Mouse (Mus musculus) megakaryocyte, embryonic 14.5 days (primary cell): ENCODE data around the gene Stoml3. TPM values are rescaled to one million over a fixed set of nuclear protein-coding genes. Genes with fewer than 3 reads are reported as not detected.

Source experiments
- H3K27me3 ChIP-seq: replicated peaks from 2 replicates; pipeline ENCODE3; 2012; ENCODE audit warnings: inconsistent platforms
- H3K36me3 ChIP-seq: replicated peaks from 2 replicates; pipeline ENCODE3; 2012; ENCODE audit warnings: low read length, inconsistent platforms, mixed read lengths
- H3K4me1 ChIP-seq: 2 replicates; pipeline ENCODE4 v1.6.1; 2012; ENCODE audit warnings: inconsistent platforms
- H3K4me3 ChIP-seq: replicated peaks from 2 replicates; pipeline ENCODE3; 2012; ENCODE audit warnings: moderate library complexity, mild to moderate bottlenecking, inconsistent platforms
- H3K9me3 ChIP-seq: 2 replicates; pipeline ENCODE4 v1.6.1; 2012; ENCODE audit warnings: inconsistent platforms
- FLI1 ChIP-seq: IDR thresholded peaks from 2 replicates; pipeline ENCODE4 v1.6.1; 2012; ENCODE audit warnings: low read length, inconsistent platforms, mixed read lengths
- GATA1 ChIP-seq: IDR thresholded peaks from 3 replicates; pipeline ENCODE4 v1.6.1; 2012; ENCODE audit warnings: mixed read lengths, low read length, inconsistent platforms, borderline replicate concordance
- polyA plus RNA-seq: library from polyadenylated mRNA; stranded (reverse); fragments of >175 nt; gene quantifications from 2 replicates; pipeline ENCODE4 v1.2.3, GENCODE M21; 2012; ENCODE audit warnings: low replicate concordance; ENCODE audit not compliant: insufficient read depth

Stoml3 gene
- polyA plus RNA-seq, 1 experiment: not detected

- Histone ChIP-seq H3K27me3 (no peaks in the 10 kb centered on the region), H3K4me3 (no peak overlapping the region), H3K36me3 (peaks cover 98% of the 10 kb centered on the region), H3K9me3 (no peaks in the 10 kb centered on the region), H3K4me1 (peaks cover 15% of the 10 kb centered on the region)
- TF ChIP-seq GATA1 (no peak), FLI1 (no peak)
Measured at GRCm38 (mm10) chr3:53474179-53474578, 14.3 kb upstream of the Stoml3 start.

GRCm38 (mm10) chr3:53475889-53476288 lies 12.6 kb upstream of the Stoml3 start:
- H3K4me1 ChIP-seq: peaks cover 7% of the 10 kb centered on the region
- TF ChIP-seq GATA1 (no peak), FLI1 (no peak)
- H3K9me3 ChIP-seq: no peaks in the 10 kb centered on the region
- no peak overlapping the region for H3K4me3 ChIP-seq
- H3K27me3 ChIP-seq: no peaks in the 10 kb centered on the region
- H3K36me3 ChIP-seq: peaks cover 98% of the 10 kb centered on the region

GRCm38 (mm10) chr3:53477468-53477867 lies 11.0 kb upstream of the Stoml3 start:
- Histone ChIP-seq H3K27me3 (no peaks in the 10 kb centered on the region), H3K36me3 (peaks cover 98% of the 10 kb centered on the region), H3K4me3 (no peak overlapping the region), H3K4me1 (no peaks in the 10 kb centered on the region), H3K9me3 (no peaks in the 10 kb centered on the region)
- TF ChIP-seq GATA1: no peak
- TF ChIP-seq FLI1: no peak

DNA sequence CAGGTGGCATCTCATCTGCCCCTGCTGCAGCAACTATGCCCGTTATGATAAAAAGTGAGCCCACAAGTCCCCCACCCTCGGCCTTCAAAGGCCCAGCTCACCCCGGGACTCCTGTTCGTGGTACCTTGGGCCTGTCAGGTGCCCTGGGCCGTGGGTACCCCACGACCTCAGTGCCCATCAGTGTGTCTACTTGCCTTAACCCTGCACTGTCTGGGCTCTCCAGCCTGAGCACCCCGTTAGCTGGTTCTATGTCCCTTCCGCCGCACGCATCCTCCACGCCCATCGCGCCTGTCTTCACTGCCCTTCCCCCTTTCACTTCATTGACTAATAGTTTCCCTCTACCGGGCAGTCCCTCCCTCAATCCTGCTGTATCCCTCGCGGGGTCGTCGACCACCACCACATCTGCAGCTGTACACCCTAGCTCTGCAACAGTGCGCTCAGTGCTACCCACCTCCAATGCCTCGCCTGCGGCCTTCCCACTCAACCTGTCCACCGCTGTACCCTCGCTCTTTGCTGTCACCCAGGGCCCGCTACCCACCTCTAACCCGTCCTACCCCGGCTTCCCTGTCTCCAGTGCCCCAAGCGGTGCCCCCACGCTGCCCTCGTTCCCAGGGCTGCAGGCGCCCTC lies 9.9 kb upstream of the Stoml3 start:
- TF ChIP-seq GATA1 (no peak), FLI1 (no peak)
- Histone ChIP-seq H3K9me3 (no peaks in the 10 kb centered on the region), H3K27me3 (no peaks in the 10 kb centered on the region), H3K36me3 (peaks cover 93% of the 10 kb centered on the region), H3K4me1 (peaks cover 2% of the 10 kb centered on the region; the same call in 1 of the 2 replicates), H3K4me3 (no peak overlapping the region)

DNA sequence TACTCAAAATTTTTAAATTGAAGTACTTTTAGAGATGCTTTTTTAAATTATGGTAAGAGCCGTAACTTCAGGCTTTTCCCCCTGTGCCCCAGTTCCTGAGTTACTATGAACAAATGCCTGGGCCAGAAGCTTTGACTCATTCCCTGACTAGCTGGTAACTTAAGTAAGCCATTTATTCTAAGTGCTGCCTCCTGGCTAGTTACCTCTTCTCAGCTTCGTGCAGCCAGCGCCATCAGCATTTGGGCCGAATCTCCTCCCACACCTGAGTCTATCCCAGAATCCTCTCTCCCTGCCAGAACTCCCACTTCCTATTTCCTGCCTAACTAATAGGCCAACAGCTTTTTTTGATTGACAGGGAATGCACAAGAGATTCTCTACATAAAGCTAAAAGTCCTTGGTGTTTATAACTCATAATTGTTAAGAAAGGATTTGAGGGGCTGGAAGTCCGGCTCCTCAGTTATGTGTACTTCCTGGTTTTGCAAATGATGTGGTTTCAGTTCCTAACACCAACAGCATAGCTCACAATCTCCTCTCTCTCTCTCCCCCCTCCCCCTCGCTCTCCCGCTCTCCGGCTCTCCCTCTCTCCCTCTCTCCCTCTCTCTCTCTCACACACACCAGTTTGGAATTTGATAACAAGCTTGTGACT lies 4.9 kb upstream of the Stoml3 start:
- Histone ChIP-seq H3K27me3 (peaks cover 1% of the 10 kb centered on the region), H3K4me1 (peaks cover 19% of the 10 kb centered on the region), H3K36me3 (peaks cover 45% of the 10 kb centered on the region), H3K4me3 (no peak overlapping the region), H3K9me3 (no peaks in the 10 kb centered on the region)
- no peak for TF ChIP-seq GATA1

DNA sequence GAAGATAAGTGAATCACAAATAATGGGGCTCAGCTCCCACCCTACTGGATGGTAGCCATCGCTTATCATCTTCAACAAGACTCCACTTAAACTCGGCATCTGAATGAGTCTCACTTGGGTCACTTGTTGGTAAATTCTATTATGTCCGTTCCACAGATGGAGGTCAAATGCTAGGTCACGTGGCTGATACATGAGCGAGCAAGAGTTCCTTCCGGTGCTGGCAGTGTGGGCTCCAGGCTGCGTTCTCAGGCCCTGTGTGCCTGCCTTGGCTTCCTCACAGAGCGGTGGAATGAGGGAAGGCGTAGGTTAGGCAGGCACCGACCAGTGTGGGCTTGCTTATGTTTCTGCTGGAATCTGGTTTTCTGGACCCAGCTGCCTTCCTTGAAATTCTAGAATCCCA lies 1.9 kb upstream of the Stoml3 start:
- H3K27me3 ChIP-seq: peaks cover 1% of the 10 kb centered on the region
- no peak overlapping the region for H3K4me3 ChIP-seq
- H3K36me3 ChIP-seq: peaks cover 14% of the 10 kb centered on the region
- peaks cover 19% of the 10 kb centered on the region for H3K4me1 ChIP-seq
- TF ChIP-seq GATA1 (no peak), FLI1 (no peak)
- H3K9me3 ChIP-seq: no peaks in the 10 kb centered on the region

DNA sequence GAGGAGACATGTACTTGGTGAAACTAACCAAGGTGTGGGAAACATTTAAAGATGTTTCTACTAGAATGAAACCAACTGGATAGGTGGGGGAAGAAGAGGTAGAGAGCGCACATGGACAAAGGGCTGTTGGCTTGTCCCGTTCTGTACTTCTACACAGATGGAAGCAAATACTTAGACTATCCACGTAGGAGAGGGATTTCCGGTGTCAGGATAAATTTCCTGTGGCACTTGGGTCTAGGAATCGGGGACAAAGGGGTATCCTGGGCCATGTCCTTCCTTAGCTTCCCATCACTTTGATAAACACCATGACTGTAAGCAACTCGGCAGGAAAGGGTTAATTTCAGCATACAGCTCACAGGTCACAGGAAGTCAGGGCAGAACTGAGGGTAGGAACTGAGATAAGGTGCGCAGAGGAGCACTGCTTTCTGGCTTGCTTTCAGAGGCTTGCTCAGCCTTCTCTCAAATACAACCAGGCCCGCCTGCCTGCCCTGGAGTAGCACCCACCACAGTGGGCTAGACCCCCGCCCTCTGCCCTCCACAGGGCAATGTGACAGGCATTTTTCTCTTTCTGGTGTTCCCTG lies 1.4 kb upstream of the Stoml3 start:
- Histone ChIP-seq H3K9me3 (no peaks in the 10 kb centered on the region), H3K36me3 (peaks cover 9% of the 10 kb centered on the region), H3K4me3 (peak overlapping the region; percentile 5), H3K27me3 (peaks cover 1% of the 10 kb centered on the region), H3K4me1 (peaks cover 19% of the 10 kb centered on the region)
- TF ChIP-seq GATA1: no peak
- TF ChIP-seq FLI1: no peak

- H3K4me3 ChIP-seq: no peak overlapping the region
- H3K9me3 ChIP-seq: no peaks in the 10 kb centered on the region
- H3K36me3 ChIP-seq: no peaks in the 10 kb centered on the region
- H3K27me3 ChIP-seq: peaks cover 9% of the 10 kb centered on the region
- no peaks in the 10 kb centered on the region for H3K4me1 ChIP-seq
- TF ChIP-seq GATA1: no peak
- TF ChIP-seq FLI1: no peak
Measured at GRCm38 (mm10) chr3:53498351-53498905, 10.0 kb downstream of the Stoml3 start.

DNA sequence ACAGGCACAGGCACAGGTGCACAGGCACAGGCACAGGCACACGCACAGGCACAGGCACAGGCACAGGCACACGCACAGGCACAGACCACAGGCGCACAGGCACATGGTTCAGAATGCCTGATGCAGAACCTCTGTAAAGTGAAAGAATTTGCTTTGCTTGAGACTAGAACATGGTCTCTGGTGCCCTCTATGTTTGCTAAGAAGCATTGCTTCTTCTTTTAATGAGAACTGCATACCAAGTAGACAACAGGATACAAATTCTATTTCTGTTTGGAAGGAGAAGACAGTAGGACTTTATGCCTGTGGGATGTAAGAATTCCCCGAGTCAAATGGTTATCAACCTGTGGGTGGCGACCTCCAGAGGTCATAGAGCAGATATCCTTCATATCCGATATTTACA lies 14.0 kb downstream of the Stoml3 start:
- H3K27me3 ChIP-seq: peaks cover 4% of the 10 kb centered on the region
- no peaks in the 10 kb centered on the region for H3K9me3 ChIP-seq
- H3K4me1 ChIP-seq: no peaks in the 10 kb centered on the region
- H3K36me3 ChIP-seq: no peaks in the 10 kb centered on the region
- TF ChIP-seq GATA1 (no peak), FLI1 (no peak)
- no peak overlapping the region for H3K4me3 ChIP-seq

GRCm38 (mm10) chr3:53513096-53513495 lies 24.6 kb downstream of the Stoml3 start:
- no peak for TF ChIP-seq FLI1
- TF ChIP-seq GATA1: no peak
- H3K36me3 ChIP-seq: no peaks in the 10 kb centered on the region

More at GRCm38 (mm10) chr3:53513096-53513495, 24.6 kb downstream of the Stoml3 start:
- peaks cover 5% of the 10 kb centered on the region for H3K27me3 ChIP-seq
- peaks cover 4% of the 10 kb centered on the region for H3K4me1 ChIP-seq
- H3K4me3 ChIP-seq: no peak overlapping the region
- no peaks in the 10 kb centered on the region; the same call in 1 of the 2 replicates for H3K9me3 ChIP-seq
